In the genomic region with DNA sequence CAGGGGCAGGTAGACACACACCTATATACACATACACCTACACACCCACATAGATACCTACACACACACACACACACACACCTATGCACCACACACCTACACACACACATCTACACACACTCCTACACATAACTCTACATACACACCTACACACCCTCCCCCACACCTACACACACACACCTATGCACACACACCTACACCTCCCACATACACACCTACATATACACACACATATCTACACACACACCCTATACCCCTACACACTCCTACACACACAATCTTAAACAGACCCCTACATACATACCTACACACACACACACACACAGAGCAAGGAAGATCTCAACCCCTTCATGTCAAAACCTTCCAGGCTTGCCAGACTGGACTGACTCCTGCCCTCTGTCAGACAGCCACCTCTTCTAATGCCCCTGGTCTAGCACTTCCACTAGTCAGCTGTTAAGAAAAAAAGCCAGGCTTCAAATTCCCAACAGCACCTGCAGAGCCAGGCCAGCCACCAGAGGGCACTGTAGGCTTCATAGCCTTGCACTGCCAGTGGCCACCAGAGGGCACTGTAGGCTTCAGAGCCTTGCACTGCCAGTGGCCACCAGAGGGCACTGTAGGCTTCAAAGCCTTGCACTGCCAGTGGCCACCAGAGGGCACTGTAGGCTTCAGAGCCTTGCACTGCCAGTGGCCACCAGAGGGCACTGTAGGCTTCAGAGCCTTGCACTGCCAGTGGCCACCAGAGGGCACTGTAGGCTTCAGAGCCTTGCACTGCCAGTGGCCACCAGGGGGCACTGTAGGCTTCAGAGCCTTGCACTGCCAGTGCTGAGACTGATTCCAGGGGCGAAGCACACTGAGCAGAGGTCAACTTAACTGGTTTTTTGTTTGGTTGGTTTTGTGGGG, we compare ENCODE assay signal across 8 mouse cellular contexts. TPM values are rescaled to one million over a fixed set of nuclear protein-coding genes. Genes with fewer than 3 reads are reported as not detected.
DNase-seq lines count a peak whose midpoint lies in the region; ATAC-seq and TF ChIP-seq lines count a peak whose summit lies in the region.

No protein-coding gene starts in this region.

- H3K9me3 ChIP-seq in forebrain, postnatal 0 days (ENCODE audit: low read length): no peaks in the 10 kb centered on the region
- peaks cover 7% of the 10 kb centered on the region for H3K9me3 ChIP-seq in forebrain, embryonic 10.5 days
- no peaks in the 10 kb centered on the region for H3K9me3 ChIP-seq in kidney, embryonic 14.5 days (ENCODE audit: control insufficient read depth, low read length)

- 96% methylated on average over 1 of the region's 1 CpGs for WGBS in forebrain, postnatal 0 days
- WGBS in forebrain, embryonic 10.5 days: 94% methylated on average over 1 of the region's 1 CpGs
- WGBS in kidney, embryonic 14.5 days: 100% methylated on average over 1 of the region's 1 CpGs

- peak; percentile 48; the same call in 1 of the 2 replicates for ATAC-seq in forebrain, postnatal 0 days
- 0 out of 2 replicates have a peak, but pooled peaks have one; percentile 32 for ATAC-seq in kidney, embryonic 14.5 days (ENCODE audit: low FRiP score, low TSS enrichment)

- H3K27me3 ChIP-seq in forebrain, postnatal 0 days (ENCODE audit: insufficient read depth, low read length): no peaks in the 10 kb centered on the region
- no peaks in the 10 kb centered on the region for H3K27me3 ChIP-seq in forebrain, embryonic 10.5 days (ENCODE audit: poor library complexity, severe bottlenecking)
- no peaks in the 10 kb centered on the region for H3K27me3 ChIP-seq in kidney, embryonic 14.5 days (ENCODE audit: control insufficient read depth, insufficient read depth, low read length)

- peaks cover 32% of the 10 kb centered on the region for H3K36me3 ChIP-seq in forebrain, postnatal 0 days (ENCODE audit: insufficient read depth)
- H3K36me3 ChIP-seq in forebrain, embryonic 10.5 days (replicated peaks): peaks cover 66% of the 10 kb centered on the region
- H3K36me3 ChIP-seq in kidney, embryonic 14.5 days (ENCODE audit: control insufficient read depth, insufficient read depth, low read length): peaks cover 5% of the 10 kb centered on the region; the same call in 1 of the 2 replicates

- DNase-seq in forebrain, postnatal 0 days: peak; percentile 51
- no peak for DNase-seq in forebrain, embryonic 10.5 days (ENCODE audit: extremely low spot score, low spot score)
- peak; percentile 64 for DNase-seq in 416B (ENCODE audit: low read depth)
- peak; percentile 86 for DNase-seq in adrenal gland, postnatal 14 days
- DNase-seq in frontal cortex, postnatal 25 days (ENCODE audit: low spot score in 2 of 2): peak; percentile 55 to 62
- peak; percentile 82 for DNase-seq in lung, postnatal 10 days
- DNase-seq in spleen, postnatal 14 days (ENCODE audit: low spot score in 2 of 2): peak; percentile 50 to 70

- peak; percentile 100 for TF ChIP-seq CTCF in forebrain, postnatal 0 days (IDR thresholded peaks at IDR 0.05; ENCODE audit: low read depth)

- no peak overlapping the region for H3K4me2 ChIP-seq in forebrain, postnatal 0 days (ENCODE audit: low read depth)
- H3K4me2 ChIP-seq in kidney, embryonic 14.5 days (replicated peaks; ENCODE audit: low read depth, low read length): no peak overlapping the region

- no peak overlapping the region for H3K4me3 ChIP-seq in forebrain, postnatal 0 days (ENCODE audit: low read depth, low read length)
- no peak overlapping the region for H3K4me3 ChIP-seq in forebrain, embryonic 10.5 days
- no peak overlapping the region for H3K4me3 ChIP-seq in kidney, embryonic 14.5 days (ENCODE audit: low read length)

- H3K9ac ChIP-seq in forebrain, postnatal 0 days: no peak overlapping the region
- no peak overlapping the region for H3K9ac ChIP-seq in kidney, embryonic 14.5 days (ENCODE audit: low read depth, low read length)

- H3K4me1 ChIP-seq in forebrain, postnatal 0 days (ENCODE audit: insufficient read depth): no peaks in the 10 kb centered on the region
- H3K4me1 ChIP-seq in forebrain, embryonic 10.5 days: no peaks in the 10 kb centered on the region
- H3K4me1 ChIP-seq in kidney, embryonic 14.5 days (ENCODE audit: control insufficient read depth, insufficient read depth, low read length): no peaks in the 10 kb centered on the region

- 0 out of 2 replicates have a peak overlapping the region, but pooled peaks have one; percentile 35 for H3K27ac ChIP-seq in forebrain, postnatal 0 days (ENCODE audit: low read depth, low read length)
- no peak overlapping the region for H3K27ac ChIP-seq in forebrain, embryonic 10.5 days
- H3K27ac ChIP-seq in kidney, embryonic 14.5 days (ENCODE audit: low read depth, low read length): no peak overlapping the region

RNA-seq across cellular contexts. Expression of gene Sec22c, which starts 7.9 kb away (rescaled TPM):
- 21.2 and 24.8 TPM in 2 replicates for total RNA-seq in forebrain, postnatal 0 days (2014; rRNA removed)
- 22.2 and 36.3 TPM in 2 replicates for polyA plus RNA-seq in forebrain, postnatal 0 days (2015; fragmentation: Nextera tagmentation; extraction: Ambion mirVana)
- 15.3 and 18.6 TPM in 2 replicates for polyA plus RNA-seq in forebrain, embryonic 10.5 days (2016; fragmentation: Nextera tagmentation; extraction: Ambion mirVana)
- 4.2 and 6.5 TPM in 2 replicates for total RNA-seq in adrenal gland, postnatal 14 days (2021)
- 5.8 and 12.0 TPM in 2 replicates for polyA plus RNA-seq in kidney, embryonic 14.5 days (2014; fragmentation: Nextera tagmentation; extraction: Ambion mirVana)

RNA-seq across cellular contexts. Expression of gene Ss18l2, which starts 12.7 kb away (rescaled TPM):
- 69.5 and 104 TPM in 2 replicates for total RNA-seq in forebrain, postnatal 0 days (2014; rRNA removed)
- 185 and 241 TPM in 2 replicates for polyA plus RNA-seq in forebrain, postnatal 0 days (2015; fragmentation: Nextera tagmentation; extraction: Ambion mirVana)
- polyA plus RNA-seq in forebrain, embryonic 10.5 days (2016; fragmentation: Nextera tagmentation; extraction: Ambion mirVana): 85.3 and 87.5 TPM in 2 replicates
- total RNA-seq in adrenal gland, postnatal 14 days (2021): 48.4 and 54.4 TPM in 2 replicates
- polyA plus RNA-seq in kidney, embryonic 14.5 days (2014; fragmentation: Nextera tagmentation; extraction: Ambion mirVana): 111 and 152 TPM in 2 replicates

RNA-seq across cellular contexts. Expression of gene Nktr, which starts 21.6 kb away (rescaled TPM):
- 79.8 and 97.3 TPM in 2 replicates for total RNA-seq in forebrain, postnatal 0 days (2014; rRNA removed)
- polyA plus RNA-seq in forebrain, postnatal 0 days (2015; fragmentation: Nextera tagmentation; extraction: Ambion mirVana): 31.3 and 43.2 TPM in 2 replicates
- 52.9 and 60.5 TPM in 2 replicates for polyA plus RNA-seq in forebrain, embryonic 10.5 days (2016; fragmentation: Nextera tagmentation; extraction: Ambion mirVana)
- total RNA-seq in adrenal gland, postnatal 14 days (2021): 78.1 and 84.8 TPM in 2 replicates
- polyA plus RNA-seq in kidney, embryonic 14.5 days (2014; fragmentation: Nextera tagmentation; extraction: Ambion mirVana): 59.6 and 83.7 TPM in 2 replicates

RNA-seq across cellular contexts. Expression of gene Vipr1, which starts 54.9 kb away (rescaled TPM):
- 0.48 and 1.5 TPM in 2 replicates for total RNA-seq in forebrain, postnatal 0 days (2014; rRNA removed)
- 0.34 and 0.89 TPM in 2 replicates for polyA plus RNA-seq in forebrain, postnatal 0 days (2015; fragmentation: Nextera tagmentation; extraction: Ambion mirVana)
- 0.27 and 0.33 TPM in 2 replicates for polyA plus RNA-seq in forebrain, embryonic 10.5 days (2016; fragmentation: Nextera tagmentation; extraction: Ambion mirVana)
- 2.7 and 3.7 TPM in 2 replicates for total RNA-seq in adrenal gland, postnatal 14 days (2021)
- 0.47 TPM in 1 of 2 replicates, not detected in the other for polyA plus RNA-seq in kidney, embryonic 14.5 days (2014; fragmentation: Nextera tagmentation; extraction: Ambion mirVana)

RNA-seq across cellular contexts. Expression of gene Lyzl4, which starts 55.5 kb away (rescaled TPM):
- 0.46 TPM in 1 of 2 replicates, not detected in the other for total RNA-seq in forebrain, postnatal 0 days (2014; rRNA removed)
- polyA plus RNA-seq in forebrain, postnatal 0 days (2015; fragmentation: Nextera tagmentation; extraction: Ambion mirVana): 0.25 TPM in 1 of 2 replicates, not detected in the other
- polyA plus RNA-seq in forebrain, embryonic 10.5 days (2016; fragmentation: Nextera tagmentation; extraction: Ambion mirVana): not detected in 2 replicates
- not detected in 2 replicates for total RNA-seq in adrenal gland, postnatal 14 days (2021)
- polyA plus RNA-seq in kidney, embryonic 14.5 days (2014; fragmentation: Nextera tagmentation; extraction: Ambion mirVana): 0.53 TPM in 1 of 2 replicates, not detected in the other
